ENCODE assay signal across 15 mouse cellular contexts in genomic region chr2:18959558-18959957, GRCm38 (mm10).
"Had no signal": no experiment of that assay in that cellular context is flagged by ENCODE, and none has a peak within 500 bp of the region (broad histone marks: within the 10 kb centered on the region; RNA-seq: fewer than 3 reads in every experiment).

No protein-coding gene starts in this region.

- ATAC-seq: intestine, postnatal 0 days; liver, embryonic 12.5 days; lung, postnatal 0 days had no signal

- H3K27ac ChIP-seq: kidney, postnatal 0 days; limb, embryonic 13.5 days; neural tube, embryonic 12.5 days had no signal

- DNase-seq: kidney, adult 8-10 months; kidney, postnatal 36 days; left cerebral cortex, postnatal 4 days; lung, adult 2 months; lung, postnatal 36 days; midbrain, embryonic 14.5 days; thymus, adult 18-20 months; thymus, postnatal 25 days had no signal

- H3K4me3 ChIP-seq: limb, embryonic 13.5 days; liver, embryonic 12.5 days; myocyte; neural tube, embryonic 12.5 days had no signal

- H3K36me3 ChIP-seq: limb, embryonic 13.5 days; liver, embryonic 12.5 days; neural tube, embryonic 12.5 days had no signal

- H3K27me3 ChIP-seq: liver, embryonic 12.5 days; neural tube, embryonic 12.5 days had no signal

- H3K9me3 ChIP-seq: limb, embryonic 13.5 days; liver, embryonic 12.5 days; neural tube, embryonic 12.5 days had no signal
